ENCODE assay signal across 19 mouse cellular contexts in the genomic region with DNA sequence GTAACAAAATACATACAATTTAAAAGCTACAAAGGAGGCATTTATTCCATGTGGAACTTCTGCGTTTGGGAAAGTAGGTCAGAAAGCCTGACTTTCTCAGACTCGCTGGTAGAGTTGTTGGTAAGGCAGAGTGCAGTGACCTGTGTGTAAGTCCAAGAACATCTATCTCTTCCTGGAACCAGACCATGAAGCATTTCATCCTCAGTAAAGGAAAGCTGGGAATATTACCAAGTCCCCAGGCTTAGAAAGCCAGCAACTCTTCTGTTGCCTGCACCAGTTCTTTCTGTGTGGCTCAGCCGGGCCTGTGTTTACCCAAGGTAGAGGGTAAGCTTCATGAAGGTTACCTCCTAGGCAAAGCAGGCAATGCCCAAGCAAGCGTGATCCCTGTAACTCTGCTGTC.
A peak's percentile ranks its signal among the peaks of the same experiment; 100 is the strongest.
DNase-seq lines count a peak whose midpoint lies in the region; TF ChIP-seq lines count a peak whose summit lies in the region.
"Had no signal": no experiment of that assay in that cellular context is flagged by ENCODE, and none has a peak within 500 bp of the region (broad histone marks: within the 10 kb centered on the region; RNA-seq: fewer than 3 reads in every experiment).

No protein-coding gene starts in this region.

- DNase-seq in kidney, adult 2 months: peak; percentile 55
- no peak for DNase-seq in kidney, adult 18-20 months
- peak; percentile 64 for DNase-seq in adipocyte (ENCODE audit: low spot score)
- DNase-seq in gastrocnemius, postnatal 10 days: no peak
- DNase-seq: adrenal gland, adult 2 months; adrenal gland, postnatal 10 days; adrenal gland, postnatal 25 days; cerebellum, adult 11 months; cerebellum, adult 18-20 months; cerebellum, adult 8-10 months; cerebellum, adult 9-11 months; cerebellum, postnatal 14 days; cerebellum, postnatal 36 days; embryo, embryonic 11 days; forebrain, postnatal 0 days had no signal

- WGBS in kidney, adult 2 months: 58% methylated on average over 4 of the region's 4 CpGs

- H3K27ac ChIP-seq in kidney, adult 2 months (ENCODE audit: insufficient read depth, low read depth, low read length): no peak overlapping the region
- H3K27ac ChIP-seq in embryonic fibroblast, embryonic 13.5 days (ENCODE audit: insufficient read depth, low read length): peak overlapping the region; percentile 51; the same call in 1 of the 2 replicates
- H3K27ac ChIP-seq: embryonic facial prominence, embryonic 12.5 days; forebrain, embryonic 13.5 days; forebrain, embryonic 15.5 days had no signal

- no peak overlapping the region for H3K4me3 ChIP-seq in kidney, adult 2 months (ENCODE audit: insufficient read depth, low read depth, low read length)
- no peak overlapping the region for H3K4me3 ChIP-seq in embryonic fibroblast, embryonic 13.5 days (ENCODE audit: insufficient read depth, low read length)
- H3K4me3 ChIP-seq: embryonic facial prominence, embryonic 12.5 days; forebrain, embryonic 13.5 days; forebrain, embryonic 15.5 days had no signal

- TF ChIP-seq POLR2A in kidney, adult 2 months (IDR thresholded peaks at IDR 0.05; ENCODE audit: low read depth, low read length): no peak
- TF ChIP-seq POLR2A in embryonic fibroblast, embryonic 13.5 days (IDR thresholded peaks at IDR 0.05; ENCODE audit: low read depth, low read length): no peak

- H3K4me1 ChIP-seq in kidney, adult 2 months (ENCODE audit: control insufficient read depth, insufficient read depth, low read length): no peaks in the 10 kb centered on the region
- H3K4me1 ChIP-seq in embryonic fibroblast, embryonic 13.5 days (ENCODE audit: control insufficient read depth, insufficient read depth, low read length): peaks cover 4% of the 10 kb centered on the region
- H3K4me1 ChIP-seq: forebrain, embryonic 13.5 days; forebrain, embryonic 15.5 days had no signal

- H3K36me3 ChIP-seq in kidney, adult 2 months (ENCODE audit: control insufficient read depth, insufficient read depth, low read length): no peaks in the 10 kb centered on the region
- H3K36me3 ChIP-seq: embryonic facial prominence, embryonic 12.5 days; forebrain, embryonic 15.5 days had no signal

- TF ChIP-seq CTCF in kidney, adult 2 months (conservative IDR thresholded peaks at IDR 0.05; ENCODE audit: insufficient read depth, insufficient read length, low read depth, low read length): no peak
- TF ChIP-seq CTCF in embryonic fibroblast, embryonic 13.5 days (IDR thresholded peaks at IDR 0.05; ENCODE audit: borderline replicate concordance, insufficient read depth, low read length): no peak

- no peaks in the 10 kb centered on the region for H3K27me3 ChIP-seq in kidney, adult 2 months (replicated peaks; ENCODE audit: control insufficient read depth, insufficient read depth, low read length)
- H3K27me3 ChIP-seq: embryonic facial prominence, embryonic 12.5 days; forebrain, embryonic 13.5 days; forebrain, embryonic 15.5 days had no signal

Comparison
In these comparisons a context has a peak if more than half of its experiments do, and no peak if none do; other contexts are left out.
1. DNase-seq: peak in kidney, adult 2 months (single experiment) and adipocyte (single experiment); none in kidney, adult 18-20 months (single experiment) and gastrocnemius, postnatal 10 days (single experiment).